Mouse (Mus musculus) bone marrow, adult 2 months (tissue): ENCODE measurements around the gene Olfr1411.

Experiments
- CTCF ChIP-seq: fragments of 200-500 bp; IDR thresholded peaks from 2 replicates; pipeline ENCODE4 v1.5.1; 2011; ENCODE audit warnings: low read length, control low read depth; ENCODE audit not compliant: control insufficient read depth, insufficient read depth
- POLR2A ChIP-seq: fragments of 200-500 bp; IDR thresholded peaks from 2 replicates; pipeline ENCODE4 v1.6.1; 2011; ENCODE audit warnings: low read depth, mild to moderate bottlenecking, control low read depth, low read length, borderline replicate concordance; ENCODE audit not compliant: control insufficient read depth

DNA sequence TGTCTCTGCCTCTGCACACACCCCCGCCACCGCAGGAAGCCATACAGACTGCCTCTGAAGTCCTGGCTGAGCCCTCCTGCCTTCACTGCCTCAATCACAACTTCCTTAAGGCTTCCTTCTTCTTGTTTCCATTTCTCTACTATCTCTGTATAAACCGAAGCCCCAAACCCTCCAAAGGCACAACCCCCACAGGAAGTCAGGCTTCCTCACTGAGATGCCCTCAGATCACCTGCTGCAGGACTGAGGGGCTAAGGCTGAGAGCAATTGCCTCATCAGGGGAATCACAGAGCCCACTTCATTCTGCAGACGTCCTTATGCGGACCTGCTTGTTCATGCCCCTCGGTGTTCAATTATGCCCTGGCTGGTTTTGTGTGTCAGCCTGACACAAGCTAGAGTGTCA is 46.2 kb downstream of the Olfr1411 start:
- no peak for TF ChIP-seq CTCF
- no peak for TF ChIP-seq POLR2A
